Mouse (Mus musculus) CH12F3 (cell line): ENCODE results near the gene Gm49601.

Experiments used
- in situ Hi-C: fragments of 300-500 bp; cut with MboI; formaldehyde crosslinking; loops from 2 replicates; pipeline ENCODE4 v1.14.3; 2020; ENCODE audit warnings: low sequenced_read_pairs

Gm49601 gene

GRCm38 (mm10) chr16:18609099-18609498 is 17.1 kb downstream of the Gm49601 start:
- in situ Hi-C loops: no loop called here

GRCm38 (mm10) chr16:18608226-18608625 is 18.0 kb downstream of the Gm49601 start:
- in situ Hi-C loops: no loop called here

GRCm38 (mm10) chr16:18605705-18606104 is 20.5 kb downstream of the Gm49601 start:
- in situ Hi-C loops: no loop called here

- in situ Hi-C loops: no loop called here
Measured at GRCm38 (mm10) chr16:18604267-18604701, 21.9 kb downstream of the Gm49601 start.

GRCm38 (mm10) chr16:18601447-18601846 is 24.8 kb downstream of the Gm49601 start:
- in situ Hi-C loops: no loop called here

GRCm38 (mm10) chr16:18598006-18598405 is 28.2 kb downstream of the Gm49601 start:
- in situ Hi-C loops: no loop called here

GRCm38 (mm10) chr16:18596255-18596654 is 30.0 kb downstream of the Gm49601 start:
- in situ Hi-C loops: no loop called here

GRCm38 (mm10) chr16:18593930-18594329 is 32.3 kb downstream of the Gm49601 start:
- in situ Hi-C loops: no loop called here

- in situ Hi-C loops: no loop called here
Measured at GRCm38 (mm10) chr16:18591047-18592018, 34.9 kb downstream of the Gm49601 start.

GRCm38 (mm10) chr16:18589804-18590790 is 36.1 kb downstream of the Gm49601 start, which contains the start of gene Tbx1:
TSS of gene Tbx1 (minus strand) at chr16:18590671.
- in situ Hi-C loops: no loop called here

GRCm38 (mm10) chr16:18589080-18589621 is 37.1 kb downstream of the Gm49601 start:
- in situ Hi-C loops: no loop called here

GRCm38 (mm10) chr16:18588738-18589055 is 37.5 kb downstream of the Gm49601 start:
- in situ Hi-C loops: no loop called here

GRCm38 (mm10) chr16:18587847-18588737 is 38.1 kb downstream of the Gm49601 start:
- in situ Hi-C loops: no loop called here

GRCm38 (mm10) chr16:18586906-18587546 is 39.2 kb downstream of the Gm49601 start:
- in situ Hi-C loops: no loop called here

- in situ Hi-C loops: no loop called here
Measured at GRCm38 (mm10) chr16:18586076-18586905, 39.9 kb downstream of the Gm49601 start.

GRCm38 (mm10) chr16:18585676-18586075 is 40.6 kb downstream of the Gm49601 start:
- in situ Hi-C loops: no loop called here

GRCm38 (mm10) chr16:18584901-18585510 is 41.2 kb downstream of the Gm49601 start:
- in situ Hi-C loops: no loop called here

GRCm38 (mm10) chr16:18583673-18584357 is 42.4 kb downstream of the Gm49601 start:
- in situ Hi-C loops: no loop called here
